Mouse (Mus musculus) embryo, embryonic 10 days (tissue): ENCODE measurements around the gene Ddah1.
A peak's percentile ranks its signal among the peaks of the same experiment; 100 is the strongest.

Experiments used
- DNase-seq: peaks from one replicate; pipeline ENCODE4 v3.0.0-alpha.2; 2015; ENCODE audit warnings: low spot score

The Ddah1 gene

DNA sequence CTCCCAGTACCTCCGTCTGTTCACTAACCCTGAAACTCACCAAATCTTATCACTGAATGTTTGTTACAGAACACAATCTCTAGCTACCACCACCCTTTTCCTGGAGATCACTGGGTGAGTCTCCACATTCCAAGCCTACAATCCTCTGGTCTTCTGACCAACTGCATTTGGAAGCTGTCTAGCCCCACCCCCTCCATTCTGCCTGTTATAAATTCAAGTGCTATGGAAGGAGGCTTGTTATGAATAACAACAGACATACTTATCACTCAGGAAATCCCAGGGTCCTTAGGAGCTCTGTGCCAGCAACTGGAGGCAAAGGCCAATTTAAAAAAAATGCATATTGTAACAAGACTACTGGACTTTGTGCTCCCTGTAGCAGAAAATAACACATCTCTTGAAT lies 58.3 kb downstream of the Ddah1 start:
- DNase-seq = no peak

GRCm38 (mm10) chr3:145817276-145817675 lies 58.8 kb downstream of the Ddah1 start:
- peak; percentile 45 for DNase-seq

- DNase-seq = no peak
Measured at GRCm38 (mm10) chr3:145820439-145820838, 62.0 kb downstream of the Ddah1 start.

DNA sequence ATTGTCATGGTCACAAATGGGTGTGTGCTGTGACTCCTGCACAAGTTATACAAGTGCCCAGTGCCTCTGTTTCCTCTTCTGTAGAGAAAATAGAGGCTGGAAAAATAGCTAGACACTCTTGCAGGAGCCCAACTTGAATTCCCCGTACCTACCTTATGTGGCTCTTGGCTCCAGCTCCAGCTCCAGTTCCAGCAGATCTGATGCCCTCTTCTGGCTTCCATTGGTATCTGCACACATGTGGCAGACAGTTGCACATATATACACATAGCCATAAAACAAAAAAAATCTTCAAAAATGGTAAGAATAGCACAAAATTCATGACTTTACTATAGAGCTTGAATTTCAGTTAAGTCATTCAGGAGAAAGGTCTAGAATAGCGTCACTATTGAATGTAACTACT lies 62.5 kb downstream of the Ddah1 start:
- DNase-seq = no peak

DNA sequence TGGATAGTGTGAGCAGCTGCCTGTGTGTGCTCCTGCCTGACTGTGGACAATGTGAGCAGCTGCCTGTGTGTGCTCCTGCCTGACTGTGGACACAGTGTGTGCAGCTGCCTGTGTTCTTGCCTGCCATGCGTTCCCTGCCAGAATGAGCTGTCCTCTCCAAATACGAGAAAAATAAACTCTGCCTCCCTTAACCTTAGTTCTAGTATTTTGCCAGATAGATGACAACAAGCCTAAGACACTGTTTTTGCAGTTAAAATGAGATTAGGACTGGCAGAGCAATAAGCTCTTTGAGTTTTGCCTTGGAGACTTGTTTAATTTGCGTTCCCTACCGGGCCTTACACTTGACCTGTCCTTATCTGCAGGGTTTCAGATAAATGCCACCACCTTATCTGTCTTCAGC lies 63.7 kb downstream of the Ddah1 start:
- no peak for DNase-seq

DNA sequence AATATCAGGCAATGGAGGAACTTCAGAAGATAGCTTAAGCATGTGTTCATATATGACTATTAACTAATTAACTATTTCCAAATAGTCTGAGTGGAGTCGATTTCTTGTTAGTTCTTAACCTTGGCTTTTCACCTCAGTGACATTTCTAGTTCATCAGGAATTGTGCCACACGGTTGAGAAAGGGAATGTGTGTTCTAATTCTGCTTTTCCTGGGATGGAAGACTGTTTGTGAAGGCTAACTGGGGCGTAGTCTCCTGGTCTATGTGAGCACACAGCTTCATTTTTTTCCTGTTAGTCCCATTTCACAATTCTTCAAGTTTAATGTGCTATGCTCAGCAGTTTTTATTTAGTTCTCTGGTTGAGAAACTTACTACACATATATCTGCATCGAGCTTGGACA lies 65.2 kb downstream of the Ddah1 start:
- no peak for DNase-seq

DNA sequence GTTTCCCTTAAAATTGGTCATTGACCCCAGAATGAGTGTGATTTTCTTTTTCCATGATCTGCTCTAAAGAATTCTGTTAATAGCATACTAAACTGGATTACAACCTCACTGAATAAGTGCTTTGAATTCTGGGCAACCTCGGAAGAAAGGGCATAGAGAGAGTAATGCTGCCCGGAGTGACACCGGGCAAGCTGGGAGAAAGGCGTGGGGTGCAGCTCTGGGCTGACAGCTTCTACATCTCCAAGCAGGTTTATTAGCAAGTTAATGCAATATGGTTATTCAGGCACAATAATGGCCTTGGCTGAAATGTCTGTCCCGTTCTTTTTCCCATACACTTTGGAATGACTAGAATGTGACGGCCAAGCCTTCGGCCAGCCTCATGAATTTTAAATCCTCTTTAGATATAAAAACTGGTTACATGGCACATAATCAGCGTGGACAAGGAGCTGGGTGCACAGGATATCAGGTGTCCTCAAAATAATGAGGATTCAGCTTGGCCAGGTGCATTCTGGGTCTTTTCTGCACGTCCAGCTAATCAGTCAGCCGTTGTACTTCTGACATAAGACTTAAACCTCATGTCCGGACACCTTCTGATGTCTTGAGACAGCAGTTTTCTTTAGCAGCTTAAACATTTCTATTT lies 67.1 kb downstream of the Ddah1 start:
- peak; percentile 5 for DNase-seq

- DNase-seq = peak; percentile 84
Measured at GRCm38 (mm10) chr3:145827191-145828045, 68.9 kb downstream of the Ddah1 start.

- DNase-seq = no peak
Measured at GRCm38 (mm10) chr3:145828906-145829305, 70.4 kb downstream of the Ddah1 start.

DNA sequence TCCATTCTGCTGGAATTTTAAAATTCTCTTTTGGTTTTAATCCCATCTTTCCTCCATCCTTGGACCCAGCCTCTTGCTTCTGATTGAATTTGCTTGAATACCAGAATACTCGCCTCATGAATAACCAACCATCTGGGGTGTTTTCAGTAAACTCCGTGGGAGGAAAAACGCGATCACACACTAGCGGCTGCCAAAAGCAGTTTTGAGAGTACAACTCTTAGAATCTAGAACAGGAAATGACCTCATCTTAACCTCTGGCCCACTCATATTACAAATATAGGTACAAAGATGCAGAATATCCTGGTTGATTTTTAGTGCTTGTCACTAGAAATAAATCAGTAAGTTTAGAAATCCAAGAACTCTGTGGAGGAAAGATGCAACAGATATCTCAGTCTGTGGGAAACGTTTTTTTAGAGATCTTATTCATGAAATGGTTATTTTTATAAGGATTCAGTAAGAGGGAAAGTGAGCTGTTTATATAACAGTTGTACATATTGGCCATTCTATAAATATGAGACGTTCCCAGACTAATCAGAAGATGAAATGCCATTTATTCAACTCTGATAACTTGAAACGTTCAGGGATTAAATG lies 75.6 kb downstream of the Ddah1 start:
- peak; percentile 9 for DNase-seq

- DNase-seq = no peak
Measured at GRCm38 (mm10) chr3:145838281-145838680, 79.8 kb downstream of the Ddah1 start.

GRCm38 (mm10) chr3:145841961-145842710 lies 83.7 kb downstream of the Ddah1 start:
- DNase-seq = no peak

- DNase-seq = no peak
Measured at GRCm38 (mm10) chr3:145843836-145844235, 85.4 kb downstream of the Ddah1 start.

DNA sequence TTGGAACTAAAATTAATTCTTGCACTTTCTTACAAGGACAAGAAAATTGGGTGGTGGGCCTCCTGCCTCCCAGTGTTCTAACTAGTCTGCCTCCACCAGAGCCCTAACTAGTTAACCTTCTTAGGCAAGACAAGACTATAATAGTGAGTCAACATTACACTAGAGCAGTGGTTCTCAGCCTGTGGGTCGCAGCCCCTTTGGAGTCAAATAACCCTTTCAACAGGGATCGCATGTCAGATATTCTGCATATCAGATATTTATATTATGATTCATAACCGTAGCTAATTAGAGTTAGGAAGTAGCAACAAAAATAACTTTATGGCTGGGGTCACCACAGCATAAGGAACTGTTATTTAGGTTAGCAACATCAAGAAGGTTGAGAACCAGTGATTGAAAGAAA lies 86.4 kb downstream of the Ddah1 start:
- DNase-seq = no peak

GRCm38 (mm10) chr3:145846255-145846654 lies 87.8 kb downstream of the Ddah1 start:
- DNase-seq = no peak

DNA sequence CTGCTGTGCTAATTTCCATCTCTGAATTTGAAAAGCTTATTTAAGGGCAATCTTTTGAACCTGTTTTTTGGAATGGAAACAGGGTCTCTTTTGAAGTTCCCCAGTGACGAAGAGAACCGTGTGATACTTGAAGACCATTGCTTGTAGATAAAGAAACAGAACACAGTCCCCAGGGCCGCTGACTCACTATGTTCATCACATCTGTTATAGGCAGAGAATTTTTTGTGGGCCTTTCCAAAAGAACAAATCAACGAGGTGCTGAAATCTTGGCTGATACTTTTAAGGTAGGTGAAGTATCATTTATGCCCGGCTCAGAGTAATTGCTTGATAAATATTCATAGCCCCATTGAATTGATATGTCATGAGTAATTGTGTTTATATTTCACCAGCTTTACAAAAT lies 93.6 kb downstream of the Ddah1 start:
- DNase-seq = no peak

GRCm38 (mm10) chr3:145852800-145853199 lies 94.3 kb downstream of the Ddah1 start:
- DNase-seq = no peak

DNA sequence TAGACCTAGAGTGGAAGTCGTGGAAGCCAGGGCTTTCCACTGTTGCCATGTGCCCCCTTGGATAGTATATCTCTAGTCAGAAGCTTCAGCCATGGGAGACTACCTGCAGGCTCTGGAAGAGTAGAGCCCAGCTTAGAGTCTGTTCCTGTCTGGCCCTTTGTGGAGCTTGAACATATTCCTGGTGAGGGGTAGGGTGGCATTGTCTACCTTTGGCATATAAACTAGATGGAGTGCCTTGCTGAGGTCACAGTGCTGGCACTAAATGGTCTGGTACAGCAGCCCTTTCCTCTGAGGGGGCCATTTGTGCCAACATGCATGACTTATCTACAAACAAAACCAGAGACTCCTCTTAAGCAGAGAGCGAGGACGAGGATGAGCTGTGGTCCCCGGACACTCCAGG lies 95.2 kb downstream of the Ddah1 start:
- DNase-seq = no peak

DNA sequence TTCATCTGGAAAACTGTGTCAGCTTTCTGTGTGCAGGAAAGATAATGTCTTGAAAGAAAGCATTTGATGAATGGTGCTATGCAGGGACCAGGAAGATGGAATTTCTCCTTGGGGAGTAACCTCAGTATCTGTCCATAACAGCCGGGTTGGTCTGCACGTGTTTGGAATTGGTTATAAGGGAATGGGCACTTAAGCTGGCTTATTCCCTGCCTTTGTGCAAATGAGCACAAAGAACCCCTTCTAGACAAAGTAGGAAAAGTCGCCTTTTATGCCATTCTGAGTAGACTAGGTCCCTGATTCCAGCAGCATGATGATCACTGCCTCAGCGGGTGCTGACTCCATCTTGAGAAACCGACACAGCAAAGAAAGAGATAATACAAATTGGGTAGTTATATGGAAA lies 96.0 kb downstream of the Ddah1 start:
- DNase-seq = no peak

- DNase-seq = no peak
Measured at GRCm38 (mm10) chr3:145855299-145855698, 96.8 kb downstream of the Ddah1 start.

DNA sequence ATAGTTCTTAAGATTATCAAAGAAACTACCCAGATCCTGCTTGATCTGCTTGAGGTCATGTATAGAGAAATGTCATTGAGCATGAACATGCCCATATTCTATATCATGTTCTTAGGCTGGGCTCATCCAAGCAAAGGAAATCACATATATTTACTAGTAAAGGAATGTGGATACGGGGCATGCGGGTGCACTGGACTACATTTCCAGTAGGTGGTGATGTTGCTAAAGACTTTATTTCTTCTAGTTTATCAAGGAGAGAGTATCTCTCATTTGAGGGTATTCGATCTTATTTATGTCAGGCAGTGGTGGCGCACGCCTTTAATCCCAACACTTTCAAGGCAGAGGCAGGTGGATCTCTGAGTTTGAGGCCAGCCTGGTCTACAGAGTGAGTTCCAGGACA lies 99.9 kb downstream of the Ddah1 start:
- peak; percentile 17 for DNase-seq

DNA sequence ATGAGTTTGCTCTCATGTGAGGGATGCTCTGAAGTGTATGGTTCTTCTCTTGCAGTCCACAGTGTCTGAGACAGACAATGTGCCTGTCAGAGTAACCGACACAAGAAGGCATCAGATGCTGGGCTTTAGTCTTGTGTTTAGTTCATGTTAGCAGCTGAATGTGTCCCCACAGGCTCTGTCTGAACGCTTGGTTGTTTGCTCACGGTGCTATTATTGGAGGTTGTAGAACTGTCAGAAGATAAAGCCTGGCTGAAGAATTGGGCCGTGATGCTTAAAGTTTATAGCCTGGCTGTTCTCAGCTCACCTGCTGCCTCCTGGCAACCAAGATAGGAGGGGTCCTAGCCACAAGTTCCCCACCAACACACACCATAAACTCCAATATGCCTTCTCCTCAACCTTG lies 104.0 kb downstream of the Ddah1 start:
- no peak for DNase-seq
